Mouse (Mus musculus) layer of hippocampus, postnatal 10 days (tissue): ENCODE measurements around the gene Gadd45gip1. TPM values are rescaled to one million over a fixed set of nuclear protein-coding genes. Genes with fewer than 3 reads are reported as not detected.
A peak's percentile ranks its signal among the peaks of the same experiment; 100 is the strongest.

Experiments
- DNase-seq, 2 experiments: peaks; one replicate each; pipeline ENCODE4 v3.0.0; 2021; ENCODE audit warnings: low spot score in 2 of 2
- microRNA-seq, 2 experiments: library from miRNA; unstranded; fragments of <30 nt; microRNA quantifications; one replicate each; pipeline ENCODE4 v1.2.0; 2021
- total RNA-seq, 2 experiments: library from RNA; stranded (reverse); gene quantifications; 2 replicates each; pipeline ENCODE4 v1.2.3; 2021

Gadd45gip1 gene
- total RNA-seq, 2 experiments from 2014 or later: 18.6 to 19.8 TPM

DNA sequence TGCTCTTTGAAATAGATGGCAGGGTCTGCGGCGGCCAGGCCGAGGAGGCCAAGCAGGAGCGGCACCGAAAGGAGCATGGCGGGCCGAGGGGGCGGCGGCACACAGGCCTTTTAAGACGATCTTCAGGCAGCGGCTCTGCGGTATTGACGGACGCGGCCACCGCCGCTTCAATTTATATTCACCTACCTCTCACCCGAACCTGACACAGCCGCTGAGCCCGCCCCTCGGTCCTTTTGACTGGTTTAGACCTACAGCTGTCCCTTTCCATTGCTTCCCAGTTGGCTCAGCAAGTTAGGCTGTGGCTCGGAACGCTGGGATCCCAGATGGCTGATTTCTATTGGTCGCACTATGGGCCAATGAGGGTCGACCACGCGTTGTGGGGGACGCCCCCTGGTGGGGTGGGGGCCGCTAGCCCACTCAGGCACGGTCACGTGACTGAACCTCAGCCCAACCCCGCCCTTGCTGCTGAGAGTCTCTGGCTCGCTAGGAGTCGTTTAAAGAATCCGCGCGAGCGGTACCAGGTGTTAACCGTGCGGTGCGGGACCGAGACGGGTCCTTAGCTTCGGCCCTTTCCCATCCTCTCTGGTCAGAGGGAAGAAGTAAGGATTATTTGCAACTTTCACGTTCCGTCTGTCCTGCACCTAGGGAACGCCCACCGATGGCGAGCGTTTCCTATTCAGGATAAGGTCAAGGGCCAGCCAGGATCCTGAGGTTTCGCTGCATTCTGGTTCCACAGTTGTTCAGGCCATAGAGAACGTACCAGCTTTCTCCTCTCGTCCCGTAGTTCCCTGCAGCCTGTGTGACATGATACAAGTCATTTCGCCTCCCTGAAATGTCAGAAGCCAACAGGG is 15.6 kb downstream of the Gadd45gip1 start, which contains the start of gene Calr:
Calr (minus strand) TSS at position 213 of the 851 bp plus-strand sequence.
- peak; percentile 98 to 99 for DNase-seq

DNA sequence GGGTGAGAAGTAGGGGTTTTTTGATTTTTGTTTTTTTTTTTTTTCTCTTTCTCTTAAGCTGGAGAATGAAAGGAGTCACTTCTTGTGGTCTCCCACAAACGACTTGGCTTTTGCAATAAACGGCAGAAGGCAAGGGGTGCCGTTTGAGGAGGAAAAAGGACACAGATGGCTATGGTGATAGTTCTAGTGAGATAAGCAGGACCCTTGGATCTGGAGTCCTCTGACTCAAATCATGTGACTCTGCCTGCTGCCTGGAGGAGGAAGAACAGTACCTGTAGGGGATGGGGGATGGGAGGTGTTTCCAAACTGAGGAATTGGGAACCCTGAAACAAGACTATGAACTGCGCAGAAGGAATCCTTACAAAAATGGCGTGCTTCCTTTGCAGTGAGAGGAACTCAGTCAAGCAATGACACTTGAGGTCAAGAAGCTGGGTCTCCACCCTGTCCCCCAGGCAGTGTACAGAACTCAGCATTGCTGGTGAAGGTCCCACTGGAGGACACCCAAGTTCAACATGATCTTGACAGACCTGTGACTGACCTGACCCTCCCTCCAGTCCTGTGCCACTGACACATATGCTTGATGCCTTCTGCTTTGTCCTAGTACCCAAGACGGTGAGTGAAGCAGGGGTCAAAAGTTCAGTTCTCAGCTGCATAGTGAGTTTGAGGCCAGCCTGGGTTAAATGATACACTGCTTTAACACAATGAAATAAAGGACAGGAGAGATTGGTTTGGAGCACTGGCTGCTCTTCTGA is 16.5 kb downstream of the Gadd45gip1 start:
- DNase-seq: no peak

DNA sequence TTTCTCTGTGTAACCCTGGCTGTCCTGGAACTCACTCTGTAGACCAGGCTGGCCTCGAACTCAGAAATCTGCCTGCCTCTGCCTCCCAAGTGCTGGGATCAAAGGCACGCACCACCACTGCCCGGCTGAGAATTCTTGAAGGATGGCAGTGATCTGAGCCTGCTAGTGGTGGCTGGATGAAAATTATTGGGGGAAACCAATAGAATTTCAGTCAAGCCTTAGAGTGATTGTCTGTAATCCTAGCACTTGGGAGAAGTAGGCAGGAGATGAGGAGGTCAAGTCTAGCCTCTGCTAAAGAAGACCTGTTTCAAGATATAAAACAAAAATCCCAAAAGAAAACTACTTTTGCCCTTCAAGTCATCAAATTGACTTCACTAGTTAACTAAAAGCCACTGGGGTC is 25.1 kb downstream of the Gadd45gip1 start:
- DNase-seq: no peak

DNA sequence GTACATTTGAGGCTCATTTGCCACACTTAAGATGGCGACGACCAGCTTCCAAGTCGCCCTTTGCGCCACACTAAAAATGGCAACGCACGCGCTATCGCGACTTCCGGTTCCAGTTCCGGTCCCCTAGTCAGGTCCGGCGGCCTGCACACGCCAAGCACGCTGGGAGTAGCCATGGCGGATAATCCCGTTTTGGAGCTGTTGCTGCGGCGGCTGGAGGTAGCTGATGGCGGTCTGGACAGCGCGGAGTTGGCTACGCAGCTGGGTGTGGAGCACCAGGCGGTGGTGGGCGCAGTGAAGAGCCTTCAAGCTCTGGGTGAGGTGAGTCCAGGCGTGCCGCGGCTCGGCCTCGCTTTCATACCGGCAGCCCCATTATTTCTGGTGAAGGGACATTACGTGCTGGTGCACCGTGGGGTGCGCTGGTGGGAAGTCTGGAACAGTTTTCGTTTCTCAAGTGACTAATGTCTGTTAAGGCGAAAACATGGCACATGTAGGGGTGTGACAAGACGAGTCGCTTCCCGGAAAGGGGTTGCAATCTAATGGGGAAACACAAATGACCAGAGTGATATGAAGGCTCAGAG is 25.6 kb downstream of the Gadd45gip1 start, which contains the start of gene Farsa:
Farsa (plus strand) TSS at position 126 of the 578 bp plus-strand sequence.
- DNase-seq: peak; percentile 93 to 94

DNA sequence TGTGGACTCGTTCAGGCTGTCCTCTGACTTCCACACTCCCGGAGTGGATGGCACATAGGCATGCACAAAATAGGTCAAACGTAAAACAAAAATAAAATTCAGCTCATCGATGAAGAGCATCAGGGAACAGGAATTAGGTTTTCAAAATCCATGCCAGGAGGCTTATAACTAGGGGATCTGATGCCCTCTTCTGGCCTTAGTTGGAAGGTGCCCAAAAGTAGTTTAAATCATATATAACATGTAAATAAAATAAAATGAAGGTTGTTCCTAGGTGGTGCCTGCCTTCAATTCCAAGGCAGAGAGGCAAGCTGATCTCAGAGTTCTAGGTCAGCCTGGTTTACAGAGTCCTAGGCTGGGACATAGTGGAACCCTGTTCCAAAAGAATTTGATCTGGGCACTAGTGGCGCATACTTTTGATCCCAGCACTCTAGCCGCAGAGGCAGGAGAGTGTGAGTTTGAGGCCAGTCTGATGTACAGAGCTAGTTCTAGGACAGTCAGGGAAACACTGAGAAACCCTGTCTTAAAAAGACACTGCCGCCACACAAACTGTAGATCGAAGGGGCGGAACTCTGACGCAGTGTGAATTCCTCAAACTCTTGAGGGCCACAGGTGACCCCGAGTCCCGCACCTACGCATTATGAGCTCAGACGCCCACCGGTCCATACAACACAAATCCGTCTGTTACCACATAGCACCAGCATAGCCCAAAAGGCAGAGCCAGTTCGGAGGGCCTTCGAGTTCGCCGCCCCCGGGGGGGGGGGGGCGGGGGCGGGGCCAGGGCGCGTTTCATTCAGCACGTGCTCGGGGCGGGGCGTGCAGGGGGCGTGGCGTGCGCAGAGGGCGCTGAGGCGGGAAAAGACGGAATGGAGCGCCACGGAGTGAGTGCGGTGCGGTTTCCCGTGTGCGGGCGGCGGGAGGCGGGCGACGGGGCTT is 40.3 kb downstream of the Gadd45gip1 start, which contains the start of gene Syce2:
Syce2 (plus strand) TSS at position 736 of the 933 bp plus-strand sequence.
- DNase-seq: peak; percentile 73 to 80

DNA sequence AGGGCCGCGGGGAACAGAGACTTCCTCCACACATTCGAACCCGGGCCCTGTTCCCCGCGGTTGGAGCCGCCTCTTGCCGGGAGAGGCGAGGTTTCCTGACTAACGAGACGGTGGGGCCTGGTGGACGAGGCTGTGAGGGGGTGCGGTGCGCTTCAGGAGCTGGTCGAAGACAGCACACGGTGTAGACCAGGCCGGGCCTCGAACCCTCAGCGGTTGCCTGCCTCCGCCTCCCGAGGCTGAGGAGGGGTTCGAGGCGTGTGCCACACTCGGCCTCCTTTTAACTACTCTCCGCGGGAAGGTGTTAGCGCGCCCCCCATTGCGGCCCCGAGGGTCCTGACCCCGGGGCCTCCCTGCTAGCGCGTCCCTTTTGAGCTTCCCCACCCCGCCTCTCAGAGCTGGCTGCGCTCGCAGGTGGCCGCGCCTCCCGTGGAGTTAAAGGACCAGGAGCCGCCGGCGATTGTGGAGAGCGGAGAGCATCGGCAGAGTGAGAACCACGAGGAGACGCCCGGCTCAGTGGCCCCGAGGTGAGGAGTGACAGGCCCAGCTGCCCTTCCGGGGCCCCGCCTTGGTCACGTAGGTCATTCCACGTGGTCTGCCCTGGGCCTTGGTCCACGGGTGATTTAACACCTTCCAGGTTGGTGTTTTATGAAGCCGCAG is 41.1 kb downstream of the Gadd45gip1 start:
- DNase-seq: peak; percentile 29 to 33

DNA sequence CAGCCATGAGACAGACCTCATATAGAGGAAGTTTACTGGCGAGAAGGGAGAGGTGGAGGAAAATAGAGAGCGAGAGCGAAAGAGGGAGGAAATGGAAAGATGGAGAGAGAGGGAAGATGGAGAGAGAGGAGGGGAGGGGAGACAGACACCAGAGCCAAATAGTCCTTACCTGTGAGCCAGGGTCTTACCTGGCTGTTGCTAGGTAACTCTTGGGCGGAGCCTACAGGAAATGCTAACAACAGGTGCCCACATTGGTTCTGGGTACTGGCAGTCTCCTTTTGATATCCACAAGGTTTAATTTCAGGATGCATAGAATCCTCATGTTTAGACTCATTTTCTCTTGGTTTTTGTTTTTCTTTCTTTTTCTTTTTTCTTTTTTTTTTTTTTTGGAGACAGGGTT is 41.7 kb downstream of the Gadd45gip1 start:
- no peak for DNase-seq

DNA sequence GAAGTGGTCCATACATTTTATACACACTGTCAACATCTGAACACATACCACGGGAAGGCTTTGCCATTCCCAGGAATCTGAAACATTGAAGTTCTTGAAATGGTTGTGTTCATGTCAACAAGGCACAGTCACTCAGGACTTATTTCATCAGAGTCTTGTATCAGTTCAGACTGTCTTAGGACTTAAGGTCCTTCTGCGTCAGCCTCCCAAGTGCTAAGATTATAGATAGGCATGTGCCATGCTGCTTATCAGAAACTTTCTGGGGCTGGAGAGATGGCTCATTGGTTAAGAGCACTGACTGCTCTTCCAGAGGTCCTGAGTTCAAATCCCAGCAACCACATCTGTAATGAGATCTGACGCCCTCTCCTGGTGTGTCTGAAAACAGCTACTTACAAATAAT is 43.0 kb downstream of the Gadd45gip1 start:
- no peak for DNase-seq

DNA sequence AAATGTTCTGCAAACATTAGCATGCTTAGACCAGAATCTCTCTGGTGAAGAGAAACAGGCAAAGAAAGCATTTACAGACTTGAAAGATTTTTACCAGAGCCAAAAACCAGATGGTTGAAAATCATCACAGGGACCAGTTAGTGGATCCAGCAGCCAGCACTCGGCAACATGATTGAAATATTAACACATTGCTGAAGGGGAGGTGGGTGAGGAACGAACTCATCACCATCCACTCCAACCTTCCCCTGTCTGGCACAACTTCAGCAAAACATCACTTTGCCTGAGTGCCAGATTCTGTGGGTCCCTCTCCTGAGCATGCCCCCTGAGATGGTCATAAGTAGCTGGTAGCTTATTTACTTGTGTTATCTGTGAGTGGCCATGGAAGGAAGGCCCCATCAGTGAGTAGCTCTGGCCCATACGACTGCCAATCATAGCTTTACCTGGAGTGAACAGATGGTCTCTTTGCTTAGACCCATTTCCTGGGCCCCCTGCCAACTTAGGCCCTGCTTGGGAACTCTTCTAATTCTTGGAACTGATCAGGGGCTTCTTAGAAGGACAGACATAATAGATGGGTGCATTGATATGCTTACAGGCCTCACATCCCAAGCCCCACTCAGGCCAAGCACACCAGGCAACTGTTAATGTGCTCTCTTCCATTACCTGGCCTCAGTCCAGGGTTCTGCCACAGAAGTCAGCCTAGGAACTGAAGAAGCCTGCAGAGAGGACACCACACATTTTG is 46.1 kb downstream of the Gadd45gip1 start:
- peak in 1 of 2 experiments; percentile 30 for DNase-seq

DNA sequence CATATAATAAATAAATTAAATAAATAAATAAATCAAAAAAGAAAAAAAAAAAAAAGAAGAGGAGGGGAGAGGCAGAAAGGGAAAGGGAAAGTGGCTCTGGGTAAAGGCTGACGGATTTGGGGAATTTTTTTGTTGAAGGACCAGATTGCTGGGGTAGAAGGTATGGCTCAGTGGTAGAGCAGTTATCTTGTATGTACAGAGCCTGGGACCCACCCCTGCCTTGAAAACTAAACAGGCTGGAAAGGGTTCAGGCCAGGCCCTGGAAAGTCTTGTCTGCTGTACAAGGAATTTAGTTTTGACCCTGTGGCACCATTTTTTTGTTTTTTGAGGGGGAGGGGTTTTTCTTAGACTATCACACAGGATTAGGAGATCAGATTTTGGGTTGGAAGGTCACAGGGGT is 47.6 kb downstream of the Gadd45gip1 start:
- no peak for DNase-seq

DNA sequence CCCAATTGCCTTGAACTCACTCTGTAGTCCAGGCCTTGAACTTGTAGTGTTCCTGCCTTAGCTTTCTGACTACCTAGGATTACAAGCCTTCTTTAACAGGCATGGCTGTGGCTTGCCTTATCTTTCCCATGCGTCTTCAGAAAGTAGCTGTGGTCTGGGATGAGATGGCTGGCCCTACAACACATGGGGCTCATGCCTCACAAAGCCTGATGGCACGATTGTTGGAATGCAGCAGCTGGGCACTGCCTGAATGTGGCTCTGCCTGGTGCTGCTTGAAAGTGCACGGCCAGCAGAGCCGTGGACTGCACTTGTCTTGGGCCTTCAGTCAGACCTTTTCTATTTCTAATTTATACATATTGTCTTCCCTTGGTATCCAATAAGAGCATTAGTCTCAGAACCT is 53.4 kb downstream of the Gadd45gip1 start:
- no peak for DNase-seq

Small RNAs within 50 kb of the gene (microRNA-seq; reads per million reads assigned to microRNA genes)
- 9.6 to 11.8 reads per million in 2 experiments for gene Mir7069

Other genes starting within 250 kb of the Gadd45gip1 start
- 10 to 100 TPM; 10.8 to 12.7 TPM for gene Ier2, start 168.7 kb upstream of the Gadd45gip1 start, total RNA-seq
- gene Trmt1, start 145.2 kb upstream of the Gadd45gip1 start, total RNA-seq: 100 to 1,000 TPM in 1 of 2 experiments, 10 to 100 TPM in 1; 99.8 to 105 TPM
- gene Nacc1, start 143.7 kb upstream of the Gadd45gip1 start, total RNA-seq: 10 to 100 TPM; 73.7 to 75.3 TPM
- gene Lyl1, start 130.1 kb upstream of the Gadd45gip1 start, total RNA-seq: 1 to 10 TPM; 4.0 to 5.4 TPM
- gene G430095P16Rik, start 108.5 kb upstream of the Gadd45gip1 start, total RNA-seq: not detected
- gene Nfix, start 31.2 kb upstream of the Gadd45gip1 start, total RNA-seq: 100 to 1,000 TPM; 607 to 678 TPM
- gene Dand5, start 8.7 kb upstream of the Gadd45gip1 start, total RNA-seq: 1 to 10 TPM; 6.7 to 7.4 TPM
- gene Rad23a, start 9.1 kb downstream of the Gadd45gip1 start, total RNA-seq: 10 to 100 TPM; 55.5 to 64.9 TPM
- gene Calr, start 15.4 kb downstream of the Gadd45gip1 start, total RNA-seq: 100 to 1,000 TPM; 444 to 464 TPM
- 10 to 100 TPM; 63.2 to 65.0 TPM for gene Farsa, start 25.5 kb downstream of the Gadd45gip1 start, total RNA-seq
- 10 to 100 TPM; 33.5 to 39.1 TPM for gene Syce2, start 40.6 kb downstream of the Gadd45gip1 start, total RNA-seq
- 10 to 100 TPM; 31.5 to 33.0 TPM for gene Gcdh, start 62.4 kb downstream of the Gadd45gip1 start, total RNA-seq
- not detected for gene Klf1, start 70.4 kb downstream of the Gadd45gip1 start, total RNA-seq
- gene Dnase2a, start 77.0 kb downstream of the Gadd45gip1 start, total RNA-seq: 1 to 10 TPM; 4.2 to 5.2 TPM
- 100 to 1,000 TPM; 162 to 169 TPM for gene Mast1, start 105.8 kb downstream of the Gadd45gip1 start, total RNA-seq
- 1 to 10 TPM; 3.1 to 3.6 TPM for gene Rtbdn, start 115.5 kb downstream of the Gadd45gip1 start, total RNA-seq
- not detected for gene Gm49661, start 137.9 kb downstream of the Gadd45gip1 start, total RNA-seq
- gene Prdx2, start 138.1 kb downstream of the Gadd45gip1 start, total RNA-seq: 100 to 1,000 TPM; 492 to 505 TPM
- gene Rnaseh2a, start 138.2 kb downstream of the Gadd45gip1 start, total RNA-seq: 10 to 100 TPM; 36.8 to 44.3 TPM
- gene Junb, start 147.2 kb downstream of the Gadd45gip1 start, total RNA-seq: 10 to 100 TPM; 33.7 to 34.2 TPM
- gene Hook2, start 159.1 kb downstream of the Gadd45gip1 start, total RNA-seq: 10 to 100 TPM; 14.5 to 15.1 TPM
- gene Best2, start 183.0 kb downstream of the Gadd45gip1 start, total RNA-seq: not detected
- 100 to 1,000 TPM; 110 to 119 TPM for gene Asna1, start 193.8 kb downstream of the Gadd45gip1 start, total RNA-seq
- gene Trir, start 195.3 kb downstream of the Gadd45gip1 start, total RNA-seq: 100 to 1,000 TPM; 151 to 155 TPM
- gene Tnpo2, start 205.4 kb downstream of the Gadd45gip1 start, total RNA-seq: 100 to 1,000 TPM; 125 to 160 TPM
- gene Fbxw9, start 228.5 kb downstream of the Gadd45gip1 start, total RNA-seq: 10 to 100 TPM; 55.4 to 64.6 TPM
- not detected for gene Gm5741, start 236.5 kb downstream of the Gadd45gip1 start, total RNA-seq
- gene Dhps, start 240.2 kb downstream of the Gadd45gip1 start, total RNA-seq: 10 to 100 TPM; 59.9 to 72.1 TPM
- 10 to 100 TPM; 60.8 to 61.8 TPM for gene Wdr83os, start 249.2 kb downstream of the Gadd45gip1 start, total RNA-seq
- 10 to 100 TPM; 26.5 to 30.8 TPM for gene Wdr83, start 249.8 kb downstream of the Gadd45gip1 start, total RNA-seq